Mouse (Mus musculus) CH12.LX (cell line): Measurements from ENCODE around the gene Gpsm1.

Experiments used
- CTCF ChIP-seq, 2 experiments: IDR thresholded peaks in 1 of 2; conservative IDR thresholded peaks in 1 of 2; 2 replicates each; pipeline ENCODE4 v1.5.1; 2011 to 2012; ENCODE audit warnings: low read depth in 2 of 2, low read length in 2 of 2, improper control_type of control experiment in 1 of 2, inconsistent platforms in 1 of 2, mild to moderate bottlenecking in 1 of 2, moderate library complexity in 1 of 2
- GABPA ChIP-seq: IDR thresholded peaks from 2 replicates; pipeline ENCODE4 v1.6.1; 2012; ENCODE audit warnings: low read depth, low read length, improper control_type of control experiment, inconsistent platforms; ENCODE audit not compliant: insufficient replicate concordance
- MAZ ChIP-seq: IDR thresholded peaks from 2 replicates; pipeline ENCODE4 v1.6.1; 2012; ENCODE audit warnings: low read depth, mild to moderate bottlenecking, inconsistent platforms, low read length, improper control_type of control experiment, moderate library complexity
- NELFE ChIP-seq: IDR thresholded peaks from 2 replicates; pipeline ENCODE4 v1.6.1; 2011; ENCODE audit warnings: low read depth, low read length, improper control_type of control experiment
- POLR2A ChIP-seq: IDR thresholded peaks from 2 replicates; pipeline ENCODE4 v1.6.1; 2011; ENCODE audit warnings: low read depth, mild to moderate bottlenecking, improper control_type of control experiment, low read length
- POLR2AphosphoS2 ChIP-seq: IDR thresholded peaks from 2 replicates; pipeline ENCODE4 v1.6.1; 2011; ENCODE audit warnings: low read depth, low read length, improper control_type of control experiment
- RAD21 ChIP-seq: IDR thresholded peaks from 2 replicates; pipeline ENCODE4 v1.6.1; 2011; ENCODE audit warnings: low read depth, mild to moderate bottlenecking, low read length, improper control_type of control experiment, moderate library complexity
- USF1 ChIP-seq: IDR thresholded peaks from 2 replicates; pipeline ENCODE4 v1.6.1; 2014; ENCODE audit warnings: low read depth, mild to moderate bottlenecking, inconsistent platforms, low read length, improper control_type of control experiment

DNA sequence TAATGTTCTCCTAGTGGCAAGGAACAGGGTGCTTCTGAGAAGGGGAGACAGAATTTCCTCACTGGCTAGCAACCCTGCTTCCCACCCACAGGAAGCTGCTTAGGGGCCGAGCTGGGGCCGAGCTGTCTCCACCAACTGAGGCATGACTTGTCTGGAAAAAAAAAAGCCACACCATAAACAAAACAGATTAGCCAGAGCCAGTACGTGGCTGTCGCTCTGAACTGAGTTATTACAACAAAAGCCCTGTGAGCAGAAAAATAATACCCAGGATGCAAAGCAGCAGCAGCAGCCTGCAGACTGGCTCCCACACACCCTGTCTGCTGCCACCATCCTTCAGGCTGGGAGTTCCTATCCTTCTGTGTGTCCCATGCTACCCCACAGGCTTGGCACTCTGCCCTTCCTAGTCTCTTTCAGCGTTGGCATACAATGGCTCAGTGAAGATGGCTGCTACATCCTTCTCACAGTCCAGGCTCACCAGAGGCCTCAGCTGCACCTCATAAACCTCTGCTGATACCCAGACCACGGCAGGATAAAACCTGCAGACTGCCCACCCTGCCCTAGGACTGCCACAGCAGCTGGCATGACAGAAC lies 18.6 kb upstream of the Gpsm1 start:
- TF ChIP-seq CTCF (conservative IDR thresholded peaks at IDR 0.05 in 1 of 2, IDR thresholded peaks at IDR 0.05 in 1 of 2; ENCODE audit: low read depth in 2 of 2, low read length in 2 of 2) (no peak), POLR2A (no peak), USF1 (no peak), MAZ (no peak), NELFE (no peak), RAD21 (no peak), POLR2AphosphoS2 (no peak), GABPA (no peak)
